Mouse (Mus musculus): ENCODE measurements around the gene Cdc42bpb. TPM values are rescaled to one million over a fixed set of nuclear protein-coding genes. Genes with fewer than 3 reads are reported as not detected.

Cdc42bpb gene
- polyA plus RNA-seq, 1 experiment from 2014 or later, result 37.7 TPM

- Histone ChIP-seq H3K4me1 (ENCODE audit: control insufficient read depth, insufficient read depth, low read length) (no peaks in the 10 kb centered on the region), H3K9ac (ENCODE audit: low read depth, low read length) (no peak overlapping the region), H3K4me2 (ENCODE audit: low read depth, low read length) (no peak overlapping the region), H3K4me3 (ENCODE audit: low read depth, low read length) (no peak overlapping the region), H3K36me3 (ENCODE audit: control insufficient read depth, insufficient read depth, low read length) (peaks cover 98% of the 10 kb centered on the region), H3K27ac (replicated peaks; ENCODE audit: low read depth, low read length) (no peak overlapping the region), H3K9me3 (ENCODE audit: control insufficient read depth, low read length) (no peaks in the 10 kb centered on the region), H3K27me3 (replicated peaks; ENCODE audit: control insufficient read depth, insufficient read depth, low read length) (no peaks in the 10 kb centered on the region)
- 90% methylated on average over 12 of the region's 12 CpGs for WGBS
- no peak for ATAC-seq (ENCODE audit: low read depth)
- no peak for DNase-seq (ENCODE audit: low spot score)
These were observed 68.3 kb downstream of the Cdc42bpb start for GRCm38 (mm10) chr12:111309256-111309655.

DNA sequence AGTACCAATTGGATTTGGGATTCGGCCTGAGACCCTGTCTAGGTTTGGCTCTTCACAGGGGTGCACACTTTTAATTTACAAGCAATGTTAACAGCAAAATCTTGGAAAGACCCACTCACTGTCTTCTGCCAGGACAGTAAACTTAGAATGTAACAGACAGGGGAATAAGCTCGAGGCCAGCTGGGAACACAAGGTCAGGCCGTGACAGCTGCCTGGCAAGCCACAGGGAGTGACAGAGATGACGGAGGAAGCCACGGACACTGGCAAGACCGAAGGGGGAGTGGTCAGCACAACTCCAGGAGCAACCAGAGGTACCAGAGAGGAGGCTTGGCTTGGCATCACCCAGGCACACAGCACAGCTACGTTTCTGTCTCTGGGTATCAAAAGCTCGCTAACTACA lies 70.7 kb downstream of the Cdc42bpb start:
- H3K36me3 ChIP-seq (ENCODE audit: control insufficient read depth, insufficient read depth, low read length), result peaks cover 98% of the 10 kb centered on the region
- H3K4me2 ChIP-seq (ENCODE audit: low read depth, low read length), result no peak overlapping the region
- no peak overlapping the region for H3K27ac ChIP-seq (replicated peaks; ENCODE audit: low read depth, low read length)
- DNase-seq (ENCODE audit: low spot score), result no peak
- H3K27me3 ChIP-seq (replicated peaks; ENCODE audit: control insufficient read depth, insufficient read depth, low read length), result no peaks in the 10 kb centered on the region
- no peak overlapping the region for H3K4me3 ChIP-seq (ENCODE audit: low read depth, low read length)
- H3K4me1 ChIP-seq (ENCODE audit: control insufficient read depth, insufficient read depth, low read length), result no peaks in the 10 kb centered on the region
- H3K9ac ChIP-seq (ENCODE audit: low read depth, low read length), result no peak overlapping the region
- no peak for ATAC-seq (ENCODE audit: low read depth)
- WGBS, result 86% methylated on average over 8 of the region's 8 CpGs
- H3K9me3 ChIP-seq (ENCODE audit: control insufficient read depth, low read length), result no peaks in the 10 kb centered on the region

GRCm38 (mm10) chr12:111303702-111304337 lies 73.7 kb downstream of the Cdc42bpb start:
- Histone ChIP-seq H3K27ac (replicated peaks; ENCODE audit: low read depth, low read length) (no peak overlapping the region), H3K36me3 (ENCODE audit: control insufficient read depth, insufficient read depth, low read length) (peaks cover 93% of the 10 kb centered on the region), H3K4me3 (ENCODE audit: low read depth, low read length) (no peak overlapping the region), H3K27me3 (replicated peaks; ENCODE audit: control insufficient read depth, insufficient read depth, low read length) (no peaks in the 10 kb centered on the region), H3K4me1 (ENCODE audit: control insufficient read depth, insufficient read depth, low read length) (no peaks in the 10 kb centered on the region), H3K4me2 (ENCODE audit: low read depth, low read length) (no peak overlapping the region), H3K9ac (ENCODE audit: low read depth, low read length) (no peak overlapping the region), H3K9me3 (ENCODE audit: control insufficient read depth, low read length) (no peaks in the 10 kb centered on the region)
- DNase-seq (ENCODE audit: low spot score) (no peak), ATAC-seq (ENCODE audit: low read depth) (no peak)
- 88% methylated on average over 8 of the region's 8 CpGs for WGBS

DNA sequence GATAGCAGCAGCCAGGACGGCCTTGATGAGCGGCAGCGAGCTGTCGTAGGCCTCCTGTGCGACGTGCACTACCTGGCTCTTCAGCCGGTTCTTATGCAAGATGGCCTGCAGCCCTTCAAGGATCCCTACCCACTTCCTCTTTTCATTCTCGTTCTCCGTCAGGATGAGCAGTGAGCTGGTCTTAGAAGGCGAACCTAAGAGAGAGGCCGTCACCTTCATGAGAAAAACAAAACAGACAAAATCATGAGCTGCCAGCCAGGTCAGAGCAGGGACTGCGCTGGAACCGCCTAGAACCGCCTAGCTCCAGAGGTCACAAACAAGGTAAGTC lies 75.5 kb downstream of the Cdc42bpb start:
- WGBS, result 95% methylated on average over 14 of the region's 14 CpGs
- H3K36me3 ChIP-seq (ENCODE audit: control insufficient read depth, insufficient read depth, low read length), result peaks cover 95% of the 10 kb centered on the region

DNA sequence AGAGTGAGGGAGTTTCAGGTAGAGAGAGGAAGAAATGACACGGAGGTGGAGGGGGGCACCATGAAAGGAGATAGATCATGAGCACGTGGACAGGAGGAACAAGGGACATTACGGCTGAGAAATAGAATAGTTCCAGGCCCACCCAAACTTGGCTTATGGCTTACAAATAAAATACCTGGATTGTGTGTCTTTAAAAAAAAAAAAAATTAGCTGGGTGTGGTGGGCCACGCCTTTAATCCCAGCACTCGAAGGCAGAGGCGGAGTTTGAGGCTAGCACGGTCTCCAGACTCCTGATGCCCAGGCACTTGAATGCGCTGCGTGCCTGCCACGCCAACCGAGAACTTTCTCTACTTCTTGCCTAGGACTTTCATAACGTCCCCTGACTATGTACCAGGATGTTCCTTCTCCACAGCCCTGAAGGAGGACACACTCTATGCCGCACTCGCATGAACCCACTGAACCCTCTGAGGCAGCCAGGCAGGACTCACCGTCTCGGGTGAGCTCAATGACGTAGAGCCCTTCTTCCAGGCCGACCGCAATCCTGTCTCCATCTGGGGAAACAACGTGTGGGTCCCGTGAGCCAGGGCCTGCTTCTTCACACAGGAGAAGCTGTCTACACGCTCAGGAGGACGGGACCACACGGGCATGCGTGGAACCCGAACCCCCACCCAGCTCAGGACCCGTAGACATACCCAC lies 76.0 kb downstream of the Cdc42bpb start:
- no peak for ATAC-seq (ENCODE audit: low read depth)
- H3K36me3 ChIP-seq (ENCODE audit: control insufficient read depth, insufficient read depth, low read length), result peaks cover 95% of the 10 kb centered on the region

More for the DNA sequence above, 75.5 kb downstream of the Cdc42bpb start:
- no peak overlapping the region for H3K9ac ChIP-seq (ENCODE audit: low read depth, low read length)
- no peaks in the 10 kb centered on the region for H3K9me3 ChIP-seq (ENCODE audit: control insufficient read depth, low read length)
- H3K4me2 ChIP-seq (ENCODE audit: low read depth, low read length), result no peak overlapping the region
- H3K27me3 ChIP-seq (replicated peaks; ENCODE audit: control insufficient read depth, insufficient read depth, low read length), result no peaks in the 10 kb centered on the region
- DNase-seq (ENCODE audit: low spot score) (no peak), ATAC-seq (ENCODE audit: low read depth) (no peak)
- no peaks in the 10 kb centered on the region for H3K4me1 ChIP-seq (ENCODE audit: control insufficient read depth, insufficient read depth, low read length)
- H3K27ac ChIP-seq (replicated peaks; ENCODE audit: low read depth, low read length), result no peak overlapping the region
- H3K4me3 ChIP-seq (ENCODE audit: low read depth, low read length), result no peak overlapping the region

GRCm38 (mm10) chr12:111293025-111293424 lies 84.5 kb downstream of the Cdc42bpb start:
- Histone ChIP-seq H3K9ac (ENCODE audit: low read depth, low read length) (no peak overlapping the region), H3K9me3 (ENCODE audit: control insufficient read depth, low read length) (no peaks in the 10 kb centered on the region), H3K4me1 (ENCODE audit: control insufficient read depth, insufficient read depth, low read length) (no peaks in the 10 kb centered on the region), H3K36me3 (ENCODE audit: control insufficient read depth, insufficient read depth, low read length) (peaks cover 70% of the 10 kb centered on the region), H3K27ac (replicated peaks; ENCODE audit: low read depth, low read length) (no peak overlapping the region), H3K27me3 (replicated peaks; ENCODE audit: control insufficient read depth, insufficient read depth, low read length) (no peaks in the 10 kb centered on the region), H3K4me3 (ENCODE audit: low read depth, low read length) (no peak overlapping the region), H3K4me2 (ENCODE audit: low read depth, low read length) (no peak overlapping the region)
- DNase-seq (ENCODE audit: low spot score) (no peak), ATAC-seq (ENCODE audit: low read depth) (no peak)
- WGBS, result 87% methylated on average over 6 of the region's 12 CpGs

More for the DNA sequence above, 76.0 kb downstream of the Cdc42bpb start:
- H3K4me3 ChIP-seq (ENCODE audit: low read depth, low read length), result no peak overlapping the region
- no peaks in the 10 kb centered on the region for H3K9me3 ChIP-seq (ENCODE audit: control insufficient read depth, low read length)
- WGBS, result 96% methylated on average over 27 of the region's 27 CpGs
- no peak overlapping the region for H3K4me2 ChIP-seq (ENCODE audit: low read depth, low read length)
- no peaks in the 10 kb centered on the region for H3K27me3 ChIP-seq (replicated peaks; ENCODE audit: control insufficient read depth, insufficient read depth, low read length)
- DNase-seq (ENCODE audit: low spot score), result no peak
- H3K4me1 ChIP-seq (ENCODE audit: control insufficient read depth, insufficient read depth, low read length), result no peaks in the 10 kb centered on the region
- no peak overlapping the region for H3K27ac ChIP-seq (replicated peaks; ENCODE audit: low read depth, low read length)
- H3K9ac ChIP-seq (ENCODE audit: low read depth, low read length), result no peak overlapping the region

DNA sequence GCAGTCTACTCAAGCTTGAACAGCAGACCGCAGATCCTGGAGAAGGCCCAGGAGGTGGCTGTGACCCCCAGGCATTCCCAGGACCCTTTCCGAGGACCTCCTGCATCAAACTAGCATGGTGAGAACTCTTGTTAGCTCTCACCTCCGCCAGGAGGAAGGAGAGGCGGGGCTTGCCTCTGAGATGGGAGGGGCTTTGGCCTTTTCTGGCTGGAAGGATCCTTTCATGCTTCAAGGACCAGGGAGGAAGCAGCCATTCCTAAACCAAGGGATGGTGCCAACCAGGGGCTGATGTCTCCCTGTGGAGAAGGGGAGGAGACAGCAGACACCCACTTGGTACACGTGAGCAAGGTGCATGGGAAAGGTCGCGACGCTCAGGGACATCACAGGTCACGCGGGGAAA lies 93.0 kb downstream of the Cdc42bpb start:
- Histone ChIP-seq H3K27ac (replicated peaks; ENCODE audit: low read depth, low read length) (no peak overlapping the region), H3K4me2 (ENCODE audit: low read depth, low read length) (peak overlapping the region; percentile 41), H3K36me3 (ENCODE audit: control insufficient read depth, insufficient read depth, low read length) (no peaks in the 10 kb centered on the region), H3K4me1 (ENCODE audit: control insufficient read depth, insufficient read depth, low read length) (peaks cover 10% of the 10 kb centered on the region; the same call in 1 of the 2 replicates), H3K9ac (ENCODE audit: low read depth, low read length) (no peak overlapping the region), H3K4me3 (ENCODE audit: low read depth, low read length) (no peak overlapping the region), H3K9me3 (ENCODE audit: control insufficient read depth, low read length) (no peaks in the 10 kb centered on the region), H3K27me3 (replicated peaks; ENCODE audit: control insufficient read depth, insufficient read depth, low read length) (no peaks in the 10 kb centered on the region)
- WGBS, result 18% methylated on average over 10 of the region's 10 CpGs
- DNase-seq (ENCODE audit: low spot score), result peak; percentile 23
- no peak for ATAC-seq (ENCODE audit: low read depth)

- WGBS, result 57% methylated on average over 4 of the region's 4 CpGs
These were observed 93.9 kb downstream of the Cdc42bpb start for GRCm38 (mm10) chr12:111283573-111283972.

GRCm38 (mm10) chr12:111276371-111276770 lies 101.1 kb downstream of the Cdc42bpb start:
- Histone ChIP-seq H3K27me3 (replicated peaks; ENCODE audit: control insufficient read depth, insufficient read depth, low read length) (peaks cover 60% of the 10 kb centered on the region), H3K9me3 (ENCODE audit: control insufficient read depth, low read length) (peaks cover 11% of the 10 kb centered on the region; the same call in 1 of the 2 replicates), H3K36me3 (ENCODE audit: control insufficient read depth, insufficient read depth, low read length) (no peaks in the 10 kb centered on the region), H3K4me2 (ENCODE audit: low read depth, low read length) (no peak overlapping the region), H3K9ac (ENCODE audit: low read depth, low read length) (no peak overlapping the region), H3K4me3 (ENCODE audit: low read depth, low read length) (no peak overlapping the region), H3K4me1 (ENCODE audit: control insufficient read depth, insufficient read depth, low read length) (peaks cover 13% of the 10 kb centered on the region), H3K27ac (replicated peaks; ENCODE audit: low read depth, low read length) (no peak overlapping the region)
- WGBS, result 47% methylated on average over 6 of the region's 6 CpGs
- ATAC-seq (ENCODE audit: low read depth) (no peak), DNase-seq (ENCODE audit: low spot score) (no peak)

More at GRCm38 (mm10) chr12:111283573-111283972, 93.9 kb downstream of the Cdc42bpb start:
- H3K36me3 ChIP-seq (ENCODE audit: control insufficient read depth, insufficient read depth, low read length), result no peaks in the 10 kb centered on the region
- no peak overlapping the region for H3K27ac ChIP-seq (replicated peaks; ENCODE audit: low read depth, low read length)
- H3K9ac ChIP-seq (ENCODE audit: low read depth, low read length), result no peak overlapping the region
- H3K4me2 ChIP-seq (ENCODE audit: low read depth, low read length), result no peak overlapping the region
- DNase-seq (ENCODE audit: low spot score), result no peak
- H3K9me3 ChIP-seq (ENCODE audit: control insufficient read depth, low read length), result peaks cover 8% of the 10 kb centered on the region; the same call in 1 of the 2 replicates
- H3K4me1 ChIP-seq (ENCODE audit: control insufficient read depth, insufficient read depth, low read length), result peaks cover 10% of the 10 kb centered on the region; the same call in 1 of the 2 replicates
- ATAC-seq (ENCODE audit: low read depth), result no peak
- H3K27me3 ChIP-seq (replicated peaks; ENCODE audit: control insufficient read depth, insufficient read depth, low read length), result no peaks in the 10 kb centered on the region
- H3K4me3 ChIP-seq (ENCODE audit: low read depth, low read length), result no peak overlapping the region
